Mouse (Mus musculus): Measurements from ENCODE around the gene Ola1. TPM values are rescaled to one million over a fixed set of nuclear protein-coding genes. Genes with fewer than 3 reads are reported as not detected.

Gene Ola1
- polyA plus RNA-seq, 1 experiment from 2014 or later: 81.7 TPM

DNA sequence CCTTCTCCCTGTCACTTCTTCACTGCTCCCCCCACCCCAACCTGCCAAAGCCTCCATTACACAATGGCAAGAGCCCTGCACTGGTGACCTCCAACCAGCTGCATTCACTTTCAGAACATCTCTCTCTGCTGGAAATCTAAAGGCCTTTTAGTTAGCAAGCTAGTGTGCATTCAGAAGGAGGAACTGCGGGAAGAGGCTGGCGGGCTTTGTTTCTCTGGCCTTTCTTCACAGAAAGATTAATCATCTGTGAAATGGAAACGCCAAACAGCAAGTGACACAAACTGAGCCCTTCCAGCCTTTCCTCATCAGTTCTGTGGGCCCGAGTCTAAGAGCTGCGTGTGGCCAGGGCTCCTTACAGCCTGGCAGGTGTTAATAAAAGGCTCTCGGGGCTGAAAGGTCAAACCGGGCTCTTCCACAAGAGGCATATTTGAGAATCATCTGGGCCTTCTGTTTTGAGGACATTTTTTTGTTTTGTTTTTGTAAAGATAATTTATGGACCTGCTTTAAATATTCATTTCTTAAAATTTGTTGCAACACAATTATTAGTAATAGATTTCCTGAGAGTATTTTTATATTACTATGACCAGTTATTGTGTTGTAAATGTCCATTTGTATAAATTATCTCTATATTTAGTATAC, 75.8 kb downstream of the Ola1 start:
- no peak overlapping the region for H3K9ac ChIP-seq (replicated peaks; ENCODE audit: low read depth, low read length)
- no peaks in the 10 kb centered on the region for H3K36me3 ChIP-seq (ENCODE audit: control insufficient read depth, insufficient read depth, low read length)
- H3K4me3 ChIP-seq (ENCODE audit: low read depth, low read length): no peak overlapping the region
- no peak overlapping the region for H3K27ac ChIP-seq (ENCODE audit: low read length)
- H3K4me1 ChIP-seq (ENCODE audit: control insufficient read depth, insufficient read depth, low read length): peaks cover 6% of the 10 kb centered on the region; the same call in 1 of the 2 replicates
- no peak overlapping the region for H3K4me2 ChIP-seq (replicated peaks; ENCODE audit: low read depth, low read length)
- no peaks in the 10 kb centered on the region for H3K9me3 ChIP-seq (ENCODE audit: control insufficient read depth, low read depth, low read length)
- 0 out of 2 replicates have a peak, but pooled peaks cover 3% of the 10 kb centered on the region for H3K27me3 ChIP-seq (ENCODE audit: control insufficient read depth, insufficient read depth, low read length)
- ATAC-seq (ENCODE audit: insufficient number of reproducible peaks, insufficient read depth, low FRiP score, low read depth): no peak
- 18% methylated on average over 7 of the region's 7 CpGs for WGBS

DNA sequence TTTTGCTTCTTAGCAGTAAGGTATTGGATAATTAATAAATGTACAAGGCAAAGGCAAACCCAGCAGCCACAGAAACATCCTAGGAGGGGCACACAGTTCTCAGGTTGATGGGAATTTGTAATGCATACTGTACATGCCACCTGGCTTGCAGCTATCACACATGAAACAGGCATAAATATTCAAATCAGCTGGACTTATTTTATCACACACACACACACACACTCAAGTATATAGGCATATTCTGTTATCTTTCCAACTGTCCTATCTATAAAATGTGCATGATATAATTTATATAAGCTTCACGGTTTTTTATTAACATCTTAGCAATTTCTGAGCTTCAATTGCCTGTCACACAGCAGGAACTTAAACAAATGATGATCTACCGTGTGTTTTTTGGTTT, 85.8 kb downstream of the Ola1 start:
- no peaks in the 10 kb centered on the region for H3K27me3 ChIP-seq (ENCODE audit: control insufficient read depth, insufficient read depth, low read length)
- no peaks in the 10 kb centered on the region for H3K9me3 ChIP-seq (ENCODE audit: control insufficient read depth, low read depth, low read length)
- no peaks in the 10 kb centered on the region for H3K4me1 ChIP-seq (ENCODE audit: control insufficient read depth, insufficient read depth, low read length)
- H3K27ac ChIP-seq (ENCODE audit: low read length): no peak overlapping the region
- H3K4me2 ChIP-seq (replicated peaks; ENCODE audit: low read depth, low read length): no peak overlapping the region
- 88% methylated on average over 2 of the region's 2 CpGs for WGBS
- no peak overlapping the region for H3K9ac ChIP-seq (replicated peaks; ENCODE audit: low read depth, low read length)
- ATAC-seq (ENCODE audit: insufficient number of reproducible peaks, insufficient read depth, low FRiP score, low read depth): no peak
- no peak overlapping the region for H3K4me3 ChIP-seq (ENCODE audit: low read depth, low read length)
- no peaks in the 10 kb centered on the region for H3K36me3 ChIP-seq (ENCODE audit: control insufficient read depth, insufficient read depth, low read length)

DNA sequence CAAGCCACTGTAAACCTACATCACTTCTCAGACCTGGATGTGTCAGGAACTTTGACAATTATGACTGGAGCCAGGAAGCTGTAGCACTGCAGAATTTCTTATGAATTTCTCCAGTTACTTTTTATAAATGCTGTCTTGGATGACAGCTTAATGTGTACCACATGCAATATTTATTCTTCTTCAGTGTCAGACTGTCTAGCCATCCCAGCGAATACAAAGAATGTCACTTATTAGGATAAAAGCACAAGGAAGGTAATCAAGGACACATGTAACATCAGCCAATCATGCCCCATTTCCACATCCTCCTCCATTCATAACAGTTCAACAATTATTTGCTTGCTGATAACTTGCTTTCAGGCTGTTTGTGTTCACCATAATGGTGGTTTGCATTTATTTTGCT, 91.0 kb downstream of the Ola1 start:
- Histone ChIP-seq H3K9me3 (ENCODE audit: control insufficient read depth, low read depth, low read length) (no peaks in the 10 kb centered on the region), H3K27ac (ENCODE audit: low read length) (no peak overlapping the region), H3K27me3 (ENCODE audit: control insufficient read depth, insufficient read depth, low read length) (no peaks in the 10 kb centered on the region), H3K4me3 (ENCODE audit: low read depth, low read length) (no peak overlapping the region), H3K4me1 (ENCODE audit: control insufficient read depth, insufficient read depth, low read length) (no peaks in the 10 kb centered on the region), H3K4me2 (replicated peaks; ENCODE audit: low read depth, low read length) (no peak overlapping the region), H3K9ac (replicated peaks; ENCODE audit: low read depth, low read length) (no peak overlapping the region), H3K36me3 (ENCODE audit: control insufficient read depth, insufficient read depth, low read length) (no peaks in the 10 kb centered on the region)
- WGBS: 62% methylated on average over 1 of the region's 1 CpGs
- no peak for ATAC-seq (ENCODE audit: insufficient number of reproducible peaks, insufficient read depth, low FRiP score, low read depth)

DNA sequence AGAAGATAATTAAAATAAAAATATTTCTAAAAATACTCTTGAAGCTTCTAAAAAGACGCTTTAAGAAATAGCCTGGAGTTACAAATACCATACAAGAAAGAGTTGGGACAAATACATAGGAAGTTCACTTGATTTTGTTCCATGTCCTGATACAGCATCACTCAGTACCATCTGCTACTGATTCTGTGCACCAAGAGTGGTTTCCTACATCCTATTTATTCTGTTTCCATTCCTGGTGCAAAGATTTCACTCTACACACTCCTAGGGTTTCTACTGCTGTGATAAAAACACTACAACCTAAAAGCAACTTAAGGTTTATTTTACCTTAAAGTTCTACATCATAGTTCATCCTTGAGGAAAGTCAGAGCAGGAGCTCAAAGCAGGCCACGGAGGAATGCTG, 99.9 kb downstream of the Ola1 start:
- 90% methylated on average over 2 of the region's 2 CpGs for WGBS
- no peak overlapping the region for H3K4me3 ChIP-seq (ENCODE audit: low read depth, low read length)
- no peaks in the 10 kb centered on the region for H3K9me3 ChIP-seq (ENCODE audit: control insufficient read depth, low read depth, low read length)
- no peak overlapping the region for H3K4me2 ChIP-seq (replicated peaks; ENCODE audit: low read depth, low read length)
- no peaks in the 10 kb centered on the region for H3K27me3 ChIP-seq (ENCODE audit: control insufficient read depth, insufficient read depth, low read length)
- H3K36me3 ChIP-seq (ENCODE audit: control insufficient read depth, insufficient read depth, low read length): no peaks in the 10 kb centered on the region
- no peaks in the 10 kb centered on the region for H3K4me1 ChIP-seq (ENCODE audit: control insufficient read depth, insufficient read depth, low read length)
- H3K27ac ChIP-seq (ENCODE audit: low read length): no peak overlapping the region
- no peak for ATAC-seq (ENCODE audit: insufficient number of reproducible peaks, insufficient read depth, low FRiP score, low read depth)
- H3K9ac ChIP-seq (replicated peaks; ENCODE audit: low read depth, low read length): no peak overlapping the region

DNA sequence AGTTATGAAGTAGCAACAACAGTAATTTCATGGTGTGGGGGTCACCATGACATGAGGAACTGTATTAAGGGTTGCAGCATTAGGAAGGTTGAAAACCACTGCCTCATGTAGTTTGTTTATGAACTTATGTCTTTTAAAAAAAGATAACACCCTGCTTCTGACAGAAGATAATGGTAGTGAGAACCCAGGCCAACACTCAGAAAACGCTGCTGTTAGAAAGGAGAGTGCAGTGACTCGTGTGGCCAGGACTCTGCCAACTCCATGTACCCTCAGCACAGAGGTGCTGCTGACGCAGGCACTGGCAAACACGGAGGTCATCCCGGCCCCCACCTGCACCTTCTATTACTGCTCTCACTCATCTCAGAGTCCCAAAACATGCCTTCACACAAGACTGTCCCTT, 111.6 kb downstream of the Ola1 start:
- ATAC-seq (ENCODE audit: insufficient number of reproducible peaks, insufficient read depth, low FRiP score, low read depth): no peak
- Histone ChIP-seq H3K4me3 (ENCODE audit: low read depth, low read length) (no peak overlapping the region), H3K4me2 (replicated peaks; ENCODE audit: low read depth, low read length) (no peak overlapping the region), H3K36me3 (ENCODE audit: control insufficient read depth, insufficient read depth, low read length) (no peaks in the 10 kb centered on the region), H3K27ac (ENCODE audit: low read length) (no peak overlapping the region), H3K4me1 (ENCODE audit: control insufficient read depth, insufficient read depth, low read length) (no peaks in the 10 kb centered on the region), H3K27me3 (ENCODE audit: control insufficient read depth, insufficient read depth, low read length) (no peaks in the 10 kb centered on the region), H3K9me3 (ENCODE audit: control insufficient read depth, low read depth, low read length) (no peaks in the 10 kb centered on the region), H3K9ac (replicated peaks; ENCODE audit: low read depth, low read length) (no peak overlapping the region)
- 85% methylated on average over 5 of the region's 5 CpGs for WGBS

DNA sequence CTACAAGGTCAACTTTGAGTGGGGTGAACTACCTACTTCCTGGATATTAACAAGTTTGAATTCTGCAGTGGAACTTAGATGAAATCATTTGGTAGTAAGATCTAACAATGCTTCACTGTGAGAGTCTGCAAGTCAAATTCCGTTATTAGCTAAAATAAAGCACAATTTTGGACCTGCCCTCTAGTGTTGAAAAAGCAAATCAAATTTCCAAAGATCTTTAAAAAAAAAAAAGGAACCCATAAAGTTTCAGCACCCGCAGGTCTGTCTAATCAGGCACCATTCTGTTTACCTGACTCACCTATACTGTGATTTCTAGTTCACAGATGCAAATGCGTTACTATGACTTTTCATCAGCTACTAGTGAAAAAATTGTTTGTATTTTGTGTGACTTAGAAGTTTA, 122.2 kb downstream of the Ola1 start:
- Histone ChIP-seq H3K9me3 (ENCODE audit: control insufficient read depth, low read depth, low read length) (no peaks in the 10 kb centered on the region), H3K9ac (replicated peaks; ENCODE audit: low read depth, low read length) (no peak overlapping the region), H3K36me3 (ENCODE audit: control insufficient read depth, insufficient read depth, low read length) (no peaks in the 10 kb centered on the region), H3K27me3 (ENCODE audit: control insufficient read depth, insufficient read depth, low read length) (no peaks in the 10 kb centered on the region), H3K4me3 (ENCODE audit: low read depth, low read length) (no peak overlapping the region), H3K4me1 (ENCODE audit: control insufficient read depth, insufficient read depth, low read length) (no peaks in the 10 kb centered on the region), H3K4me2 (replicated peaks; ENCODE audit: low read depth, low read length) (no peak overlapping the region), H3K27ac (ENCODE audit: low read length) (no peak overlapping the region)
- WGBS: 73% methylated on average over 3 of the region's 3 CpGs
- ATAC-seq (ENCODE audit: insufficient number of reproducible peaks, insufficient read depth, low FRiP score, low read depth): no peak

DNA sequence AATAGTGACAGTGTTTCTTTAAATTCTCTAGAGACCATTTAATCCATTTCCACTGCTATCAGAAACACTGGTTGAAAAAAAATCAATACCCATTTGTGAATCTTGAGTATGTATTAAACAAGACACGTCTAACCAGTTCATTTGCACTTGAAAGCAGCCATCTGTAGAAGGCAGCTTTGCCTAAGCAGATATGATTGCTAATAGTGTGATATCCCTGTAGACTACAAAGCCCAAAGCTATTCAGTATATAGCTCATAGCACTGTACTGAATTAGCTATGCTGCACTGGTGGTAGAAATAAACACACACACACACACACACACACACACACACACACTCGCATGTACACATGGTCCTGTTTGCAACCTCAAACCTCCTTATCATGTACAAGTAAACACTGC, 123.4 kb downstream of the Ola1 start:
- Histone ChIP-seq H3K9me3 (ENCODE audit: control insufficient read depth, low read depth, low read length) (no peaks in the 10 kb centered on the region), H3K36me3 (ENCODE audit: control insufficient read depth, insufficient read depth, low read length) (no peaks in the 10 kb centered on the region), H3K27ac (ENCODE audit: low read length) (no peak overlapping the region), H3K4me2 (replicated peaks; ENCODE audit: low read depth, low read length) (no peak overlapping the region), H3K27me3 (ENCODE audit: control insufficient read depth, insufficient read depth, low read length) (no peaks in the 10 kb centered on the region), H3K4me3 (ENCODE audit: low read depth, low read length) (no peak overlapping the region), H3K4me1 (ENCODE audit: control insufficient read depth, insufficient read depth, low read length) (no peaks in the 10 kb centered on the region), H3K9ac (replicated peaks; ENCODE audit: low read depth, low read length) (no peak overlapping the region)
- no peak for ATAC-seq (ENCODE audit: insufficient number of reproducible peaks, insufficient read depth, low FRiP score, low read depth)
- 43% methylated on average over 2 of the region's 2 CpGs for WGBS

DNA sequence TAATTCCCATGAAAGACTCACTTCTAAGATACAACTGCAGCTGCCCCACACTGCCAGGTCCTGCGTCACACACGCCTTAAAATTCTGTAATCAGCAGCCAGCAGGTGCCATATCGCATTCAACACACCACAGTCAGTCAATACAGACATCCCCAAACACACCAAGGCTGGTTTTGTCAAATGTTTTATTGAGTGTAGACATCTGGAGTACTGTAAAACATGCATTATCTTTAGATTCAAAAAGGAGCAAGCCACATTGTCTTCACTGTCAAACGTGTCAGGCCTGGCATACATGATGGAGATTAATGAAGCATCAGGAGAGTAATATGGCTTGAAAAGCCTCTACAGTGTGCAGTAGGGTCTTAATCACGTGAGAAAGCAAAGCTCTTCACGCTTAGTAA, 125.7 kb downstream of the Ola1 start:
- Histone ChIP-seq H3K36me3 (ENCODE audit: control insufficient read depth, insufficient read depth, low read length) (no peaks in the 10 kb centered on the region), H3K9ac (replicated peaks; ENCODE audit: low read depth, low read length) (no peak overlapping the region), H3K4me3 (ENCODE audit: low read depth, low read length) (no peak overlapping the region), H3K9me3 (ENCODE audit: control insufficient read depth, low read depth, low read length) (no peaks in the 10 kb centered on the region), H3K27me3 (ENCODE audit: control insufficient read depth, insufficient read depth, low read length) (no peaks in the 10 kb centered on the region), H3K4me2 (replicated peaks; ENCODE audit: low read depth, low read length) (no peak overlapping the region), H3K4me1 (ENCODE audit: control insufficient read depth, insufficient read depth, low read length) (no peaks in the 10 kb centered on the region), H3K27ac (ENCODE audit: low read length) (no peak overlapping the region)
- 74% methylated on average over 6 of the region's 6 CpGs for WGBS
- ATAC-seq (ENCODE audit: insufficient number of reproducible peaks, insufficient read depth, low FRiP score, low read depth): peak; percentile 74; the same call in 1 of the 2 replicates

DNA sequence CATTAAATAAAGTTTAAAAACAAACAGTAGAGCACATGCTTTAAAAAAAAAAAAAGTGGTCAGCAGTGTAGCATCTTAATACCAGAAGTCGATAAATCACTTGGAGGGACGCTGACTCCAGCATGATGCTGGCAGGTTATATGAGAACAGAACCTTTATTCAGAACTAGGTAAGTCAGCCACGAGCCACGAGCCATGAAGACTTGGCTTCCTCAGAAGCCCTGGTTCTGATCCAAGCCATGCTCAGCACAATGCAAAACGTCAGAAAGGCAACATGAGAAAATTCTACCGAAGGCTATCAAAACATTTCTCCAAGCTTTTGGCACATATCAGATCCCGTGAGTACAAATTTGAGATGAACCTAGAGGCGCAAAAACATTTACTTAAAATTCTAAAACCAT, 127.4 kb downstream of the Ola1 start:
- WGBS: 86% methylated on average over 8 of the region's 8 CpGs

More for the DNA sequence above, 127.4 kb downstream of the Ola1 start:
- no peak for ATAC-seq (ENCODE audit: insufficient number of reproducible peaks, insufficient read depth, low FRiP score, low read depth)
- H3K9me3 ChIP-seq (ENCODE audit: control insufficient read depth, low read depth, low read length): no peaks in the 10 kb centered on the region
- no peaks in the 10 kb centered on the region for H3K36me3 ChIP-seq (ENCODE audit: control insufficient read depth, insufficient read depth, low read length)
- H3K27ac ChIP-seq (ENCODE audit: low read length): no peak overlapping the region
- H3K4me2 ChIP-seq (replicated peaks; ENCODE audit: low read depth, low read length): no peak overlapping the region
- H3K9ac ChIP-seq (replicated peaks; ENCODE audit: low read depth, low read length): no peak overlapping the region
- H3K27me3 ChIP-seq (ENCODE audit: control insufficient read depth, insufficient read depth, low read length): no peaks in the 10 kb centered on the region
- H3K4me1 ChIP-seq (ENCODE audit: control insufficient read depth, insufficient read depth, low read length): 0 out of 2 replicates have a peak, but pooled peaks cover 3% of the 10 kb centered on the region
- H3K4me3 ChIP-seq (ENCODE audit: low read depth, low read length): no peak overlapping the region
